ENCODE assay signal across 23 mouse cellular contexts in the genomic region with DNA sequence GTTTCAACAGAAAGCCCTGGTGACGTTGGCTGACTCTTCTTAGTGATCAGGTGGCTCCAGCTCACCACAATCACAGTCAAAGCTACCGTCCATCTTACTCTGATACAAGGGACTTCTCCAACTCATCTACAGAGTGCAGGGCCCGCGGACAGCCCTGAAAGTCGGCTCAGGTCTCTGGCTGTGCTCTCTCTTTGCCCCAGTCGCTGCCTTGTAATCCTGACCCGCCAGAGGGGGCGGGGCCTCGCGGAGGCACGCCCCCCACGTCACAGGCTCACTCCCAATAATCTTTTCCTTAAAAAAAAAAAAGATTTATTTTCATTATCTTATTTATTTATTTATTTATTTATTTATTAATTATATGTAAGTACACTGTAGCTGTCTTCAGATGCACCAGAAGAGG. TPM values are rescaled to one million over a fixed set of nuclear protein-coding genes. Genes with fewer than 3 reads are reported as not detected.
DNase-seq lines count a peak whose midpoint lies in the region; ATAC-seq and TF ChIP-seq lines count a peak whose summit lies in the region.
"Had no signal": no experiment of that assay in that cellular context is flagged by ENCODE, and none has a peak within 500 bp of the region (broad histone marks: within the 10 kb centered on the region; RNA-seq: fewer than 3 reads in every experiment).

No protein-coding gene starts in this region.

- TF ChIP-seq CTCF in layer of hippocampus, adult 2 months (conservative IDR thresholded peaks at IDR 0.05): peak; percentile 38
- 0 out of 2 replicates have a peak, but pooled peaks have one; percentile 7 for TF ChIP-seq CTCF in stomach, postnatal 0 days (IDR thresholded peaks at IDR 0.05; ENCODE audit: low read depth)

- 50% methylated on average over 12 of the region's 12 CpGs for WGBS in stomach, postnatal 0 days

- no peak overlapping the region for H3K4me2 ChIP-seq in stomach, postnatal 0 days (replicated peaks; ENCODE audit: low read depth)
- H3K4me2 ChIP-seq: forebrain, embryonic 13.5 days; heart, embryonic 11.5 days; hindbrain, embryonic 12.5 days; hindbrain, embryonic 15.5 days had no signal

- no peak overlapping the region for H3K4me3 ChIP-seq in layer of hippocampus, adult 2 months
- H3K4me3 ChIP-seq in stomach, postnatal 0 days (ENCODE audit: low read depth, low read length): no peak overlapping the region
- H3K4me3 ChIP-seq: forebrain, embryonic 10.5 days; forebrain, embryonic 13.5 days; hindbrain, embryonic 12.5 days; hindbrain, embryonic 15.5 days had no signal

- H3K9me3 ChIP-seq in stomach, postnatal 0 days (ENCODE audit: control insufficient read depth, low read length): no peaks in the 10 kb centered on the region
- H3K9me3 ChIP-seq: hindbrain, embryonic 15.5 days had no signal

- no peaks in the 10 kb centered on the region for H3K4me1 ChIP-seq in stomach, postnatal 0 days (replicated peaks; ENCODE audit: control insufficient read depth, insufficient read depth)
- H3K4me1 ChIP-seq: forebrain, embryonic 10.5 days; forebrain, embryonic 13.5 days; hindbrain, embryonic 12.5 days; hindbrain, embryonic 15.5 days had no signal

- no peaks in the 10 kb centered on the region for H3K27me3 ChIP-seq in stomach, postnatal 0 days (ENCODE audit: control insufficient read depth, insufficient read depth, low read length)
- H3K27me3 ChIP-seq: forebrain, embryonic 13.5 days; hindbrain, embryonic 12.5 days; hindbrain, embryonic 15.5 days had no signal

- H3K27ac ChIP-seq in layer of hippocampus, adult 2 months: no peak overlapping the region
- H3K27ac ChIP-seq in stomach, postnatal 0 days (replicated peaks): no peak overlapping the region
- H3K27ac ChIP-seq: forebrain, embryonic 10.5 days; forebrain, embryonic 13.5 days; hindbrain, embryonic 12.5 days; hindbrain, embryonic 15.5 days had no signal

- H3K36me3 ChIP-seq in stomach, postnatal 0 days (ENCODE audit: control insufficient read depth, insufficient read depth, low read length): no peaks in the 10 kb centered on the region
- H3K36me3 ChIP-seq: forebrain, embryonic 10.5 days; hindbrain, embryonic 12.5 days; hindbrain, embryonic 15.5 days had no signal

- H3K9ac ChIP-seq in stomach, postnatal 0 days (ENCODE audit: low read length): no peak overlapping the region
- H3K9ac ChIP-seq: forebrain, embryonic 13.5 days; hindbrain, embryonic 12.5 days; hindbrain, embryonic 15.5 days had no signal

- DNase-seq in layer of hippocampus, adult 2 months (ENCODE audit: low spot score in 2 of 2): no peak
- DNase-seq in layer of hippocampus, postnatal 36 days: no peak
- DNase-seq in 3134 (ENCODE audit: extremely low read depth, insufficient read length, low spot score) (peak; percentile 31), ZHBTc4 (ENCODE audit: low read depth, low spot score) (peak; percentile 53)
- no peak for DNase-seq in stomach, postnatal 0 days (ENCODE audit: low spot score)
- no peak for DNase-seq in urinary bladder, adult 2 months (ENCODE audit: low spot score)
- no peak for DNase-seq in yolk sac, embryonic 10.5 days (ENCODE audit: low spot score)
- DNase-seq: adrenal gland, postnatal 10 days; adrenal gland, postnatal 36 days; cerebellum, adult 18-20 months; cerebellum, adult 9-10 months; cerebellum, postnatal 14 days; gastrocnemius, postnatal 10 days; gastrocnemius, postnatal 36 days; heart, adult 11 months; heart, postnatal 36 days had no signal

- TF ChIP-seq EP300 in stomach, postnatal 0 days (optimal IDR thresholded peaks at IDR 0.05): no peak

- ATAC-seq in stomach, postnatal 0 days (ENCODE audit: low FRiP score, low TSS enrichment): 0 out of 2 replicates have a peak, but pooled peaks have one; percentile 35
- ATAC-seq: CD4-positive, CD25-positive, alpha-beta regulatory T cell, adult 4 months; forebrain, embryonic 13.5 days; forebrain, embryonic 16.5 days had no signal

RNA-seq across cellular contexts. Expression of a gene that starts 37.2 kb away (rescaled TPM):
- 100 to 1,000 TPM; 328 to 335 TPM for total RNA-seq in layer of hippocampus, adult 2 months (2021)
- 100 to 1,000 TPM; 311 to 331 TPM for total RNA-seq in layer of hippocampus, postnatal 36 days (2021)
- polyA plus RNA-seq in stomach, postnatal 0 days (2015; fragmentation: Nextera tagmentation; extraction: Ambion mirVana): 278 and 293 TPM in 2 replicates
- 171 and 185 TPM in 2 replicates for polyA plus RNA-seq in urinary bladder, adult 2 months (2012; rRNA removed)

Comparison
In these comparisons a context has a peak if more than half of its experiments do, and no peak if none do; other contexts are left out.
1. DNase-seq: peak in 3134 (single experiment) and ZHBTc4 (single experiment); none in layer of hippocampus, adult 2 months (0 of 2), layer of hippocampus, postnatal 36 days (0 of 2), stomach, postnatal 0 days (single experiment), urinary bladder, adult 2 months (single experiment) and yolk sac, embryonic 10.5 days (single experiment).